Mouse (Mus musculus): ENCODE measurements around the gene Aebp1.

Aebp1 gene

GRCm38 (mm10) chr11:5897839-5898238, 36.1 kb downstream of the Aebp1 start:
- DNase-seq: no peak

GRCm38 (mm10) chr11:5898531-5898930, 36.8 kb downstream of the Aebp1 start, which contains the start of gene Myl7:
Gene Myl7 (minus strand): TSS chr11:5898782.
- DNase-seq: no peak

- DNase-seq: no peak
Measured at GRCm38 (mm10) chr11:5899286-5899685, 37.5 kb downstream of the Aebp1 start.

- DNase-seq: no peak
Measured at GRCm38 (mm10) chr11:5901320-5901719, 39.6 kb downstream of the Aebp1 start.

- peak; percentile 77 to 85 for DNase-seq
Measured at GRCm38 (mm10) chr11:5901950-5902349, 40.2 kb downstream of the Aebp1 start.

- no peak for DNase-seq
Measured at GRCm38 (mm10) chr11:5902390-5902789, 40.6 kb downstream of the Aebp1 start.

GRCm38 (mm10) chr11:5903844-5904243, 42.1 kb downstream of the Aebp1 start:
- DNase-seq: no peak

- DNase-seq: no peak
Measured at GRCm38 (mm10) chr11:5904357-5904756, 42.6 kb downstream of the Aebp1 start.

- DNase-seq: no peak
Measured at GRCm38 (mm10) chr11:5904871-5905270, 43.1 kb downstream of the Aebp1 start.

GRCm38 (mm10) chr11:5905778-5906518, 44.2 kb downstream of the Aebp1 start:
- DNase-seq: peak; percentile 18 to 45

- no peak for DNase-seq
Measured at GRCm38 (mm10) chr11:5907096-5907495, 45.3 kb downstream of the Aebp1 start.

- DNase-seq: no peak
Measured at GRCm38 (mm10) chr11:5908642-5909041, 46.9 kb downstream of the Aebp1 start.

GRCm38 (mm10) chr11:5912635-5913034, 50.9 kb downstream of the Aebp1 start:
- peak; percentile 87 for DNase-seq

GRCm38 (mm10) chr11:5913256-5913655, 51.5 kb downstream of the Aebp1 start:
- DNase-seq: peak; percentile 69 to 74

GRCm38 (mm10) chr11:5913936-5914335, 52.2 kb downstream of the Aebp1 start:
- DNase-seq: peak in 1 of 2 experiments; percentile 17

- DNase-seq: peak in 1 of 2 experiments; percentile 28
Measured at GRCm38 (mm10) chr11:5914940-5915339, 53.2 kb downstream of the Aebp1 start.

GRCm38 (mm10) chr11:5915429-5916177, 53.9 kb downstream of the Aebp1 start:
- DNase-seq: peak; percentile 87 to 88

GRCm38 (mm10) chr11:5916178-5916548, 54.4 kb downstream of the Aebp1 start:
- peak; percentile 73 to 79 for DNase-seq

- DNase-seq: no peak
Measured at GRCm38 (mm10) chr11:5918111-5918510, 56.4 kb downstream of the Aebp1 start.

- DNase-seq: no peak
Measured at GRCm38 (mm10) chr11:5919606-5920005, 57.9 kb downstream of the Aebp1 start.

- DNase-seq: peak; percentile 26 to 42
Measured at GRCm38 (mm10) chr11:5920323-5920960, 58.7 kb downstream of the Aebp1 start.

Measured in cerebellum, postnatal 10 days (tissue).